Mouse (Mus musculus) liver, embryonic 13.5 days (tissue): ENCODE results near the gene Ercc4. TPM values are rescaled to one million over a fixed set of nuclear protein-coding genes. Genes with fewer than 3 reads are reported as not detected.

Experiments
- ATAC-seq: fragments of 200-750 bp; cut with Nextera tagmentation; 2 replicates; pipeline ENCODE4 v1.8.0; 2017; ENCODE audit warnings: low read depth, mild to moderate bottlenecking, moderate number of reproducible peaks, moderate library complexity
- DNase-seq: peaks from one replicate; pipeline ENCODE4 v3.0.0; 2022
- H3K27ac ChIP-seq: fragments of 300-500 bp; sonication (generic); 2 replicates; pipeline ENCODE4 v1.5.1; 2015; ENCODE audit warnings: moderate library complexity, mild to moderate bottlenecking, inconsistent platforms
- H3K27me3 ChIP-seq: fragments of 300-500 bp; sonication (generic); 2 replicates; pipeline ENCODE4 v1.6.1; 2015; ENCODE audit warnings: mild to moderate bottlenecking, inconsistent platforms
- H3K36me3 ChIP-seq: fragments of 300-500 bp; sonication (generic); 2 replicates; pipeline ENCODE4 v1.6.1; 2015; ENCODE audit warnings: mild to moderate bottlenecking, inconsistent platforms
- H3K4me1 ChIP-seq: fragments of 300-500 bp; sonication (generic); replicated peaks from 2 replicates; pipeline ENCODE4 v1.6.1; 2015; ENCODE audit warnings: inconsistent platforms
- H3K4me2 ChIP-seq: fragments of 300-500 bp; sonication (generic); 2 replicates; pipeline ENCODE4 v1.6.1; 2015; ENCODE audit warnings: inconsistent platforms, mild to moderate bottlenecking, moderate library complexity
- H3K4me3 ChIP-seq: fragments of 300-500 bp; sonication (generic); replicated peaks from 2 replicates; pipeline ENCODE4 v1.5.1; 2015; ENCODE audit warnings: mild to moderate bottlenecking, inconsistent platforms
- H3K9ac ChIP-seq: fragments of 300-500 bp; sonication (generic); 2 replicates; pipeline ENCODE4 v1.6.1; 2015; ENCODE audit warnings: mild to moderate bottlenecking, inconsistent platforms
- H3K9me3 ChIP-seq: fragments of 300-500 bp; sonication (generic); replicated peaks from 2 replicates; pipeline ENCODE4 v1.6.1; 2016; ENCODE audit warnings: inconsistent platforms
- WGBS: fragments of 180-500 bp; shearing (Covaris S2); methylation state at CpG from one replicate; pipeline ENCODE4 v1.1.7; 2015; ENCODE audit not compliant: insufficient replicate concordance; 5-methylcytosine and 5-hydroxymethylcytosine counted together
- polyA plus RNA-seq: library from polyadenylated mRNA; unstranded; fragments of >200 nt; fragmentation: Nextera tagmentation; extraction: Ambion mirVana; gene quantifications from 2 replicates; pipeline ENCODE4 v1.2.1, GENCODE M21; 2015

The Ercc4 gene
- polyA plus RNA-seq, 1 experiment from 2014 or later = 5.3 TPM

GRCm38 (mm10) chr16:13118754-13119294 is 9.3 kb downstream of the Ercc4 start:
- Histone ChIP-seq H3K4me2 (no peak overlapping the region), H3K4me3 (no peak overlapping the region), H3K27ac (no peak overlapping the region), H3K27me3 (no peaks in the 10 kb centered on the region), H3K9me3 (no peaks in the 10 kb centered on the region), H3K9ac (no peak overlapping the region), H3K36me3 (peaks cover 60% of the 10 kb centered on the region), H3K4me1 (no peaks in the 10 kb centered on the region)
- DNase-seq (no peak), ATAC-seq (no peak)
- 84% methylated on average over 2 of the region's 2 CpGs for WGBS

GRCm38 (mm10) chr16:13119641-13120350 is 10.3 kb downstream of the Ercc4 start:
- no peak overlapping the region for H3K27ac ChIP-seq
- H3K4me3 ChIP-seq = no peak overlapping the region
- DNase-seq (no peak), ATAC-seq (no peak)
- H3K9me3 ChIP-seq = no peaks in the 10 kb centered on the region
- peaks cover 58% of the 10 kb centered on the region for H3K36me3 ChIP-seq
- no peak overlapping the region for H3K9ac ChIP-seq
- H3K4me1 ChIP-seq = no peaks in the 10 kb centered on the region
- H3K4me2 ChIP-seq = no peak overlapping the region
- WGBS = 80% methylated on average over 3 of the region's 3 CpGs
- H3K27me3 ChIP-seq = no peaks in the 10 kb centered on the region

- no peak overlapping the region for H3K27ac ChIP-seq
- H3K36me3 ChIP-seq = peaks cover 84% of the 10 kb centered on the region
- no peak overlapping the region for H3K4me3 ChIP-seq
- H3K9ac ChIP-seq = no peak overlapping the region
- no peaks in the 10 kb centered on the region for H3K4me1 ChIP-seq
- H3K4me2 ChIP-seq = no peak overlapping the region
- DNase-seq (no peak), ATAC-seq (no peak)
- 81% methylated on average over 8 of the region's 8 CpGs for WGBS
- H3K27me3 ChIP-seq = no peaks in the 10 kb centered on the region
- H3K9me3 ChIP-seq = no peaks in the 10 kb centered on the region
Measured at GRCm38 (mm10) chr16:13125357-13125756, 15.9 kb downstream of the Ercc4 start.

GRCm38 (mm10) chr16:13127566-13127965 is 18.1 kb downstream of the Ercc4 start:
- ATAC-seq (no peak), DNase-seq (no peak)
- WGBS = 81% methylated on average over 10 of the region's 10 CpGs
- no peaks in the 10 kb centered on the region for H3K4me1 ChIP-seq
- no peak overlapping the region for H3K4me2 ChIP-seq
- no peak overlapping the region for H3K27ac ChIP-seq
- no peak overlapping the region for H3K4me3 ChIP-seq
- H3K9ac ChIP-seq = no peak overlapping the region
- no peaks in the 10 kb centered on the region for H3K27me3 ChIP-seq
- no peaks in the 10 kb centered on the region for H3K9me3 ChIP-seq
- H3K36me3 ChIP-seq = peaks cover 81% of the 10 kb centered on the region

GRCm38 (mm10) chr16:13130412-13130811 is 20.9 kb downstream of the Ercc4 start:
- ATAC-seq (no peak), DNase-seq (peak; percentile 4)
- H3K4me1 ChIP-seq = no peaks in the 10 kb centered on the region
- no peak overlapping the region for H3K9ac ChIP-seq
- H3K36me3 ChIP-seq = peaks cover 69% of the 10 kb centered on the region
- no peak overlapping the region for H3K4me2 ChIP-seq
- no peaks in the 10 kb centered on the region for H3K27me3 ChIP-seq
- no peak overlapping the region for H3K4me3 ChIP-seq
- H3K9me3 ChIP-seq = no peaks in the 10 kb centered on the region
- H3K27ac ChIP-seq = no peak overlapping the region
- WGBS = 60% methylated on average over 14 of the region's 14 CpGs

- no peak overlapping the region for H3K4me3 ChIP-seq
- ATAC-seq (no peak), DNase-seq (no peak)
- 86% methylated on average over 6 of the region's 6 CpGs for WGBS
- no peak overlapping the region for H3K4me2 ChIP-seq
- no peaks in the 10 kb centered on the region for H3K27me3 ChIP-seq
- no peaks in the 10 kb centered on the region for H3K4me1 ChIP-seq
- no peak overlapping the region for H3K27ac ChIP-seq
- H3K9me3 ChIP-seq = no peaks in the 10 kb centered on the region
- H3K36me3 ChIP-seq = peaks cover 32% of the 10 kb centered on the region
- H3K9ac ChIP-seq = no peak overlapping the region
Measured at GRCm38 (mm10) chr16:13141220-13141619, 31.7 kb downstream of the Ercc4 start.

- WGBS = 86% methylated on average over 7 of the region's 7 CpGs
- peaks cover 58% of the 10 kb centered on the region for H3K36me3 ChIP-seq
- no peak overlapping the region for H3K27ac ChIP-seq
- no peak overlapping the region for H3K4me2 ChIP-seq
- H3K27me3 ChIP-seq = no peaks in the 10 kb centered on the region
- H3K9ac ChIP-seq = no peak overlapping the region
- no peaks in the 10 kb centered on the region for H3K4me1 ChIP-seq
- H3K9me3 ChIP-seq = no peaks in the 10 kb centered on the region
- no peak overlapping the region for H3K4me3 ChIP-seq
- DNase-seq (no peak), ATAC-seq (no peak)
Measured at GRCm38 (mm10) chr16:13143932-13144331, 34.4 kb downstream of the Ercc4 start.

- DNase-seq (no peak), ATAC-seq (no peak)
- Histone ChIP-seq H3K9ac (no peak overlapping the region), H3K27me3 (no peaks in the 10 kb centered on the region), H3K4me3 (no peak overlapping the region), H3K9me3 (no peaks in the 10 kb centered on the region), H3K4me1 (no peaks in the 10 kb centered on the region), H3K4me2 (no peak overlapping the region), H3K36me3 (peaks cover 67% of the 10 kb centered on the region), H3K27ac (no peak overlapping the region)
- WGBS = 78% methylated on average over 10 of the region's 10 CpGs
Measured at GRCm38 (mm10) chr16:13144682-13145410, 35.4 kb downstream of the Ercc4 start.

- no peaks in the 10 kb centered on the region for H3K9me3 ChIP-seq
- H3K27ac ChIP-seq = no peak overlapping the region
- ATAC-seq (no peak), DNase-seq (no peak)
- no peaks in the 10 kb centered on the region for H3K4me1 ChIP-seq
- no peak overlapping the region for H3K4me3 ChIP-seq
- no peaks in the 10 kb centered on the region for H3K27me3 ChIP-seq
- peaks cover 58% of the 10 kb centered on the region for H3K36me3 ChIP-seq
- H3K4me2 ChIP-seq = no peak overlapping the region
- no peak overlapping the region for H3K9ac ChIP-seq
- WGBS = 69% methylated on average over 4 of the region's 4 CpGs
Measured at GRCm38 (mm10) chr16:13146231-13146630, 36.7 kb downstream of the Ercc4 start.

GRCm38 (mm10) chr16:13147810-13148555 is 38.5 kb downstream of the Ercc4 start:
- ATAC-seq = no peak
- H3K4me1 ChIP-seq = no peaks in the 10 kb centered on the region
- no peak overlapping the region for H3K4me3 ChIP-seq
- no peak overlapping the region for H3K9ac ChIP-seq
- H3K9me3 ChIP-seq = no peaks in the 10 kb centered on the region
- 84% methylated on average over 19 of the region's 19 CpGs for WGBS
- H3K4me2 ChIP-seq = no peak overlapping the region
- no peak for DNase-seq
- no peaks in the 10 kb centered on the region for H3K27me3 ChIP-seq
- peaks cover 53% of the 10 kb centered on the region for H3K36me3 ChIP-seq
- no peak overlapping the region for H3K27ac ChIP-seq

- ATAC-seq = no peak
- Histone ChIP-seq H3K9ac (no peak overlapping the region), H3K4me3 (no peak overlapping the region), H3K4me2 (no peak overlapping the region), H3K27me3 (no peaks in the 10 kb centered on the region), H3K36me3 (peaks cover 46% of the 10 kb centered on the region), H3K4me1 (no peaks in the 10 kb centered on the region), H3K27ac (no peak overlapping the region), H3K9me3 (no peaks in the 10 kb centered on the region)
- DNase-seq = no peak
- WGBS = 77% methylated on average over 8 of the region's 8 CpGs
Measured at GRCm38 (mm10) chr16:13149950-13150349, 40.5 kb downstream of the Ercc4 start.
